Comparison of ENCODE assay signal across 8 mouse cellular contexts in genomic region chr10:128918246-128918645, GRCm38 (mm10). TPM values are rescaled to one million over a fixed set of nuclear protein-coding genes. Genes with fewer than 3 reads are reported as not detected.
A peak's percentile ranks its signal among the peaks of the same experiment; 100 is the strongest.
DNase-seq lines count a peak whose midpoint lies in the region; ATAC-seq lines count a peak whose summit lies in the region.

No protein-coding gene starts in this region.

- no peak overlapping the region for H3K4me2 ChIP-seq in limb, embryonic 13.5 days (replicated peaks)

- no peaks in the 10 kb centered on the region for H3K9me3 ChIP-seq in limb, embryonic 13.5 days
- no peaks in the 10 kb centered on the region for H3K9me3 ChIP-seq in limb, embryonic 10.5 days (replicated peaks)

- peaks cover 59% of the 10 kb centered on the region for H3K36me3 ChIP-seq in limb, embryonic 13.5 days
- peaks cover 55% of the 10 kb centered on the region for H3K36me3 ChIP-seq in limb, embryonic 10.5 days

- 77% methylated on average over 7 of the region's 7 CpGs for WGBS in limb, embryonic 13.5 days
- 78% methylated on average over 7 of the region's 7 CpGs for WGBS in limb, embryonic 10.5 days

- no peak for ATAC-seq in limb, embryonic 13.5 days (ENCODE audit: low FRiP score, low read depth)
- ATAC-seq in CD4-positive, CD25-positive, alpha-beta regulatory T cell, adult 4 months: no peak

- peaks cover 37% of the 10 kb centered on the region for H3K4me1 ChIP-seq in limb, embryonic 13.5 days
- peaks cover 46% of the 10 kb centered on the region for H3K4me1 ChIP-seq in limb, embryonic 10.5 days

- H3K9ac ChIP-seq in limb, embryonic 13.5 days: no peak overlapping the region

- H3K27ac ChIP-seq in limb, embryonic 13.5 days: peak overlapping the region; percentile 35; the same call in 1 of the 2 replicates
- H3K27ac ChIP-seq in limb, embryonic 10.5 days: no peak overlapping the region

- no peak overlapping the region for H3K4me3 ChIP-seq in limb, embryonic 13.5 days
- H3K4me3 ChIP-seq in limb, embryonic 10.5 days: no peak overlapping the region

- H3K27me3 ChIP-seq in limb, embryonic 13.5 days: no peaks in the 10 kb centered on the region
- H3K27me3 ChIP-seq in limb, embryonic 10.5 days (ENCODE audit: low read depth, poor library complexity, severe bottlenecking): no peaks in the 10 kb centered on the region

- no peak for DNase-seq in limb, embryonic 10.5 days (ENCODE audit: low spot score)
- peak; percentile 97 for DNase-seq in cerebellum, adult 11-12 months
- DNase-seq in gastrocnemius, postnatal 10 days: peak; percentile 81
- peak; percentile 64 to 81 for DNase-seq in kidney, postnatal 25 days
- no peak for DNase-seq in frontal cortex, postnatal 14 days (ENCODE audit: low spot score in 2 of 2)
- DNase-seq in thymus, adult 18-20 months: no peak

RNA-seq across cellular contexts. Expression of gene Rdh5, which starts 4.4 kb away (rescaled TPM):
- polyA plus RNA-seq in limb, embryonic 13.5 days (2015; fragmentation: Nextera tagmentation; extraction: Ambion mirVana): 12.2 and 12.9 TPM in 2 replicates
- 9.2 and 10.2 TPM in 2 replicates for polyA plus RNA-seq in limb, embryonic 10.5 days (2016; fragmentation: Nextera tagmentation; extraction: Ambion mirVana)
- total RNA-seq in gastrocnemius, postnatal 10 days (2021): 10 to 100 TPM in 1 of 2 experiments, 1 to 10 TPM in 1; 8.2 to 12.5 TPM
- 10 to 100 TPM; 12.4 to 23.7 TPM for polyA plus RNA-seq in CD4-positive, CD25-positive, alpha-beta regulatory T cell, adult 4 months (2017; shearing (Covaris generic))

RNA-seq across cellular contexts. Expression of gene Bloc1s1, which starts 5.6 kb away (rescaled TPM):
- polyA plus RNA-seq in limb, embryonic 13.5 days (2015; fragmentation: Nextera tagmentation; extraction: Ambion mirVana): 225 and 240 TPM in 2 replicates
- 168 and 182 TPM in 2 replicates for polyA plus RNA-seq in limb, embryonic 10.5 days (2016; fragmentation: Nextera tagmentation; extraction: Ambion mirVana)
- total RNA-seq in gastrocnemius, postnatal 10 days (2021): 100 to 1,000 TPM; 201 to 210 TPM
- polyA plus RNA-seq in CD4-positive, CD25-positive, alpha-beta regulatory T cell, adult 4 months (2017; shearing (Covaris generic)): 100 to 1,000 TPM; 227 to 233 TPM

RNA-seq across cellular contexts. Expression of gene Itga7, which starts 15.4 kb away (rescaled TPM):
- polyA plus RNA-seq in limb, embryonic 13.5 days (2015; fragmentation: Nextera tagmentation; extraction: Ambion mirVana): 4.8 and 5.5 TPM in 2 replicates
- 0.15 and 0.24 TPM in 2 replicates for polyA plus RNA-seq in limb, embryonic 10.5 days (2016; fragmentation: Nextera tagmentation; extraction: Ambion mirVana)
- total RNA-seq in gastrocnemius, postnatal 10 days (2021): 100 to 1,000 TPM; 125 to 127 TPM
- 1 to 10 TPM; 2.9 to 3.1 TPM for polyA plus RNA-seq in CD4-positive, CD25-positive, alpha-beta regulatory T cell, adult 4 months (2017; shearing (Covaris generic))

RNA-seq across cellular contexts. Expression of gene Cd63, which starts 17.5 kb away (rescaled TPM):
- polyA plus RNA-seq in limb, embryonic 13.5 days (2015; fragmentation: Nextera tagmentation; extraction: Ambion mirVana): 820 and 839 TPM in 2 replicates
- 430 and 439 TPM in 2 replicates for polyA plus RNA-seq in limb, embryonic 10.5 days (2016; fragmentation: Nextera tagmentation; extraction: Ambion mirVana)
- 100 to 1,000 TPM; 198 to 258 TPM for total RNA-seq in gastrocnemius, postnatal 10 days (2021)
- polyA plus RNA-seq in CD4-positive, CD25-positive, alpha-beta regulatory T cell, adult 4 months (2017; shearing (Covaris generic)): under 1 TPM; 0.51 to 0.65 TPM

RNA-seq across cellular contexts. Expression of gene Gdf11, which starts 26.7 kb away (rescaled TPM):
- polyA plus RNA-seq in limb, embryonic 13.5 days (2015; fragmentation: Nextera tagmentation; extraction: Ambion mirVana): 12.5 and 13.1 TPM in 2 replicates
- 16.2 TPM in 2 replicates for polyA plus RNA-seq in limb, embryonic 10.5 days (2016; fragmentation: Nextera tagmentation; extraction: Ambion mirVana)
- 1 to 10 TPM; 8.2 to 9.5 TPM for total RNA-seq in gastrocnemius, postnatal 10 days (2021)
- 1 to 10 TPM; 7.9 to 8.1 TPM for polyA plus RNA-seq in CD4-positive, CD25-positive, alpha-beta regulatory T cell, adult 4 months (2017; shearing (Covaris generic))

Comparison
In these comparisons a context has a peak if more than half of its experiments do, and no peak if none do; other contexts are left out.
1. DNase-seq: peak in cerebellum, adult 11-12 months (single experiment), gastrocnemius, postnatal 10 days (single experiment) and kidney, postnatal 25 days (2 of 2); none in limb, embryonic 10.5 days (single experiment), frontal cortex, postnatal 14 days (0 of 2) and thymus, adult 18-20 months (0 of 2).